Mouse (Mus musculus): Measurements from ENCODE around the gene Gm49403.

DNA sequence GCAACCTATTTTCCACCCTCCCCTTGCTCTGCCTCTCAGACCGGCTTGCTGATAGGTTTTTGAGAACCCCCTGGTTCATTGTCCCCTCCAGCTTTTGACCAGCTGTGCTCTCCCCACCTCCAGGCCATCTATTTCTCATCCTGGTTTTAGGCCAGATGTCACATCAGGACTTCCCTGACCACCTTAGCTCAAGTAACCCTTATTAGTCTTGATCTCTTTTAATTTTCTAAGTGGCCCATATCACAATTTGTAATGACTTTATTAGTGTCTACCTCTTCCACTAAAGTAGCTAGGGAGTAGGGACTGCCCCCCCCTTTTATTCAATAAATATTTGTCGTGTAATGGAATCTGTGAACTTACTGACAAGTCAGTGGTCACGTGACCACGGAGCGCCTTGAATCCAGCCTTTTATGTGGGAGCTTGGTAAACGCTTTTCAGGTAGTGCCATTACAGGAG is 37.1 kb downstream of the Gm49403 start:
- TF ChIP-seq CTCF (conservative IDR thresholded peaks at IDR 0.05; ENCODE audit: insufficient read depth, insufficient read length, low read depth, low read length): no peak
- no peak for TF ChIP-seq POLR2A (IDR thresholded peaks at IDR 0.05; ENCODE audit: low read depth, low read length)

Measured in kidney, adult 2 months (tissue).